Mouse (Mus musculus) forebrain, embryonic 12.5 days (tissue): ENCODE results near the gene Rab37. TPM values are rescaled to one million over a fixed set of nuclear protein-coding genes. Genes with fewer than 3 reads are reported as not detected.
A peak's percentile ranks its signal among the peaks of the same experiment; 100 is the strongest.

ENCODE experiments used
- ATAC-seq: fragments of 200-750 bp; cut with Nextera tagmentation; 2 replicates; pipeline ENCODE4 v1.8.0; 2017; ENCODE audit warnings: moderate TSS enrichment; ENCODE audit not compliant: low FRiP score
- H3K27ac ChIP-seq: fragments of 300-500 bp; sonication (generic); 2 replicates; pipeline ENCODE4 v1.5.1; 2016; ENCODE audit warnings: mild to moderate bottlenecking
- H3K27me3 ChIP-seq: fragments of 300-500 bp; sonication (generic); 2 replicates; pipeline ENCODE4 v1.6.1; 2016; ENCODE audit warnings: mild to moderate bottlenecking
- H3K36me3 ChIP-seq: fragments of 300-500 bp; sonication (generic); replicated peaks from 2 replicates; pipeline ENCODE4 v1.6.1; 2016; ENCODE audit warnings: mild to moderate bottlenecking
- H3K4me1 ChIP-seq: fragments of 300-500 bp; sonication (generic); 2 replicates; pipeline ENCODE4 v1.6.1; 2016
- H3K4me2 ChIP-seq: fragments of 300-500 bp; sonication (generic); 2 replicates; pipeline ENCODE4 v1.6.1; 2016; ENCODE audit warnings: mild to moderate bottlenecking, moderate library complexity
- H3K4me3 ChIP-seq: fragments of 300-500 bp; sonication (generic); replicated peaks from 2 replicates; pipeline ENCODE4 v1.5.1; 2016; ENCODE audit warnings: mild to moderate bottlenecking
- H3K9ac ChIP-seq: fragments of 300-500 bp; sonication (generic); 2 replicates; pipeline ENCODE4 v1.6.1; 2016; ENCODE audit warnings: mild to moderate bottlenecking
- H3K9me3 ChIP-seq: fragments of 300-500 bp; sonication (generic); 2 replicates; pipeline ENCODE4 v1.6.1; 2016
- whole genome bisulfite sequencing: fragments of 180-500 bp; shearing (Covaris S2); methylation state at CpG from one replicate; pipeline ENCODE4 v1.1.7; 2016; 5-methylcytosine and 5-hydroxymethylcytosine counted together
- polyA plus RNA-seq: library from polyadenylated mRNA; unstranded; fragments of >200 nt; fragmentation: Nextera tagmentation; extraction: Ambion mirVana; gene quantifications from 2 replicates; pipeline ENCODE4 v1.2.1, GENCODE M21; 2016

Gene Rab37
- polyA plus RNA-seq: 0.80 and 1.2 TPM in 2 replicates

- Histone ChIP-seq H3K36me3 (no peaks in the 10 kb centered on the region), H3K4me3 (peak within 1 kb of the TSS; percentile 30), H3K27me3 (peaks cover 32% of the 10 kb centered on the region), H3K27ac (no peak within 1 kb of the TSS), H3K4me1 (peaks cover 12% of the 10 kb centered on the region), H3K4me2 (peak within 1 kb of the TSS; percentile 55), H3K9me3 (peaks cover 5% of the 10 kb centered on the region; the same call in 1 of the 2 replicates), H3K9ac (no peak within 1 kb of the TSS)
- WGBS: 1% methylated on average over 36 of the region's 36 CpGs
- no peak for ATAC-seq
Observed at GRCm38 (mm10) chr11:115091362-115091901, at the start of gene Rab37. Gene Rab37, plus strand, starts transcription at chr11:115091431.

GRCm38 (mm10) chr11:115048259-115048658 is 43.0 kb upstream of the Rab37 start, which contains the start of gene Cd300ld3:
Gene Cd300ld3, minus strand, starts transcription at chr11:115048409.
- no peak for ATAC-seq
- no peak within 1 kb of the TSS for H3K27ac ChIP-seq
- H3K4me1 ChIP-seq: no peaks in the 10 kb centered on the region
- H3K9ac ChIP-seq: no peak within 1 kb of the TSS
- H3K27me3 ChIP-seq: peaks cover 11% of the 10 kb centered on the region; the same call in 1 of the 2 replicates
- WGBS: 75% methylated on average over 2 of the region's 2 CpGs
- H3K4me3 ChIP-seq: no peak within 1 kb of the TSS
- no peaks in the 10 kb centered on the region for H3K36me3 ChIP-seq
- no peaks in the 10 kb centered on the region for H3K9me3 ChIP-seq
- H3K4me2 ChIP-seq: no peak within 1 kb of the TSS

GRCm38 (mm10) chr11:115049282-115049895 is 41.8 kb upstream of the Rab37 start:
- 46% methylated on average over 3 of the region's 3 CpGs for WGBS
- no peak overlapping the region for H3K4me2 ChIP-seq
- H3K4me1 ChIP-seq: no peaks in the 10 kb centered on the region
- H3K27ac ChIP-seq: no peak overlapping the region
- no peak for ATAC-seq
- peaks cover 11% of the 10 kb centered on the region; the same call in 1 of the 2 replicates for H3K27me3 ChIP-seq
- no peak overlapping the region for H3K4me3 ChIP-seq
- no peak overlapping the region for H3K9ac ChIP-seq
- no peaks in the 10 kb centered on the region for H3K36me3 ChIP-seq
- H3K9me3 ChIP-seq: no peaks in the 10 kb centered on the region

- H3K9me3 ChIP-seq: no peaks in the 10 kb centered on the region
- no peak for ATAC-seq
- no peak overlapping the region for H3K9ac ChIP-seq
- H3K4me1 ChIP-seq: no peaks in the 10 kb centered on the region
- H3K27me3 ChIP-seq: peaks cover 11% of the 10 kb centered on the region; the same call in 1 of the 2 replicates
- 7% methylated on average over 9 of the region's 9 CpGs for WGBS
- H3K4me3 ChIP-seq: no peak overlapping the region
- H3K27ac ChIP-seq: no peak overlapping the region
- no peaks in the 10 kb centered on the region for H3K36me3 ChIP-seq
- H3K4me2 ChIP-seq: no peak overlapping the region
Observed at GRCm38 (mm10) chr11:115052206-115052605, 39.0 kb upstream of the Rab37 start.

GRCm38 (mm10) chr11:115052991-115053390 is 38.2 kb upstream of the Rab37 start:
- Histone ChIP-seq H3K4me1 (no peaks in the 10 kb centered on the region), H3K27me3 (peaks cover 11% of the 10 kb centered on the region; the same call in 1 of the 2 replicates), H3K36me3 (no peaks in the 10 kb centered on the region), H3K9ac (no peak overlapping the region), H3K4me2 (no peak overlapping the region), H3K9me3 (no peaks in the 10 kb centered on the region), H3K27ac (no peak overlapping the region), H3K4me3 (no peak overlapping the region)
- 100% methylated on average over 1 of the region's 1 CpGs for WGBS
- no peak for ATAC-seq

GRCm38 (mm10) chr11:115054537-115054936 is 36.7 kb upstream of the Rab37 start:
- no peaks in the 10 kb centered on the region for H3K4me1 ChIP-seq
- ATAC-seq: no peak

GRCm38 (mm10) chr11:115058701-115059100 is 32.5 kb upstream of the Rab37 start:
- H3K4me3 ChIP-seq: no peak overlapping the region
- WGBS: 85% methylated on average over 4 of the region's 4 CpGs
- H3K27ac ChIP-seq: no peak overlapping the region
- H3K4me1 ChIP-seq: no peaks in the 10 kb centered on the region
- H3K4me2 ChIP-seq: no peak overlapping the region
- no peaks in the 10 kb centered on the region for H3K9me3 ChIP-seq
- no peak for ATAC-seq
- H3K9ac ChIP-seq: no peak overlapping the region
- no peaks in the 10 kb centered on the region for H3K36me3 ChIP-seq
- H3K27me3 ChIP-seq: no peaks in the 10 kb centered on the region

More at GRCm38 (mm10) chr11:115054537-115054936, 36.7 kb upstream of the Rab37 start:
- Histone ChIP-seq H3K27me3 (peaks cover 11% of the 10 kb centered on the region; the same call in 1 of the 2 replicates), H3K4me3 (no peak overlapping the region), H3K36me3 (no peaks in the 10 kb centered on the region), H3K9ac (no peak overlapping the region), H3K9me3 (no peaks in the 10 kb centered on the region), H3K27ac (no peak overlapping the region), H3K4me2 (no peak overlapping the region)

GRCm38 (mm10) chr11:115059797-115060196 is 31.4 kb upstream of the Rab37 start:
- Histone ChIP-seq H3K27me3 (no peaks in the 10 kb centered on the region), H3K4me3 (no peak overlapping the region), H3K9ac (no peak overlapping the region), H3K4me2 (no peak overlapping the region), H3K27ac (no peak overlapping the region), H3K9me3 (no peaks in the 10 kb centered on the region), H3K36me3 (no peaks in the 10 kb centered on the region), H3K4me1 (no peaks in the 10 kb centered on the region)
- ATAC-seq: no peak
- 96% methylated on average over 2 of the region's 2 CpGs for WGBS

- Histone ChIP-seq H3K27ac (no peak within 1 kb of the TSS), H3K9ac (no peak within 1 kb of the TSS), H3K4me1 (no peaks in the 10 kb centered on the region), H3K4me2 (no peak within 1 kb of the TSS), H3K9me3 (no peaks in the 10 kb centered on the region), H3K4me3 (no peak within 1 kb of the TSS), H3K36me3 (no peaks in the 10 kb centered on the region), H3K27me3 (no peaks in the 10 kb centered on the region)
- ATAC-seq: no peak
- 28% methylated on average over 5 of the region's 5 CpGs for WGBS
Observed at GRCm38 (mm10) chr11:115062077-115062476, 29.2 kb upstream of the Rab37 start, which contains the start of gene Cd300e. Gene Cd300e, minus strand, starts transcription at chr11:115062177.

- H3K4me1 ChIP-seq: peaks cover 14% of the 10 kb centered on the region
- no peaks in the 10 kb centered on the region for H3K9me3 ChIP-seq
- H3K27me3 ChIP-seq: 0 out of 2 replicates have a peak, but pooled peaks cover 3% of the 10 kb centered on the region
- WGBS: 76% methylated on average over 6 of the region's 6 CpGs
- H3K9ac ChIP-seq: no peak overlapping the region
- no peak for ATAC-seq
- H3K36me3 ChIP-seq: no peaks in the 10 kb centered on the region
- no peak overlapping the region for H3K4me3 ChIP-seq
- H3K4me2 ChIP-seq: no peak overlapping the region
- H3K27ac ChIP-seq: no peak overlapping the region
Observed at GRCm38 (mm10) chr11:115066768-115067167, 24.5 kb upstream of the Rab37 start.

- Histone ChIP-seq H3K4me3 (no peak overlapping the region), H3K27me3 (0 out of 2 replicates have a peak, but pooled peaks cover 6% of the 10 kb centered on the region), H3K36me3 (no peaks in the 10 kb centered on the region), H3K4me1 (peaks cover 19% of the 10 kb centered on the region), H3K27ac (no peak overlapping the region), H3K9ac (no peak overlapping the region), H3K4me2 (peak overlapping the region; percentile 38), H3K9me3 (no peaks in the 10 kb centered on the region)
- no peak for ATAC-seq
- WGBS: 11% methylated on average over 9 of the region's 9 CpGs
Observed at GRCm38 (mm10) chr11:115071015-115071551, 20.1 kb upstream of the Rab37 start.

- Histone ChIP-seq H3K9me3 (no peaks in the 10 kb centered on the region), H3K27me3 (0 out of 2 replicates have a peak, but pooled peaks cover 6% of the 10 kb centered on the region), H3K4me3 (no peak overlapping the region), H3K36me3 (no peaks in the 10 kb centered on the region), H3K4me2 (peak overlapping the region; percentile 38), H3K4me1 (peaks cover 19% of the 10 kb centered on the region), H3K9ac (no peak overlapping the region), H3K27ac (no peak overlapping the region)
- 29% methylated on average over 14 of the region's 14 CpGs for WGBS
- no peak for ATAC-seq
Observed at GRCm38 (mm10) chr11:115071631-115072294, 19.5 kb upstream of the Rab37 start.
